Mouse (Mus musculus) cortical plate, adult 2 months (tissue): ENCODE measurements around the gene Idua.

Source experiments
- CTCF ChIP-seq: fragments of 200-500 bp; IDR thresholded peaks from 2 replicates; pipeline ENCODE4 v1.5.1; 2011; ENCODE audit warnings: mild to moderate bottlenecking, control low read depth, low read length; ENCODE audit not compliant: insufficient read depth; ENCODE audit errors: extremely low read depth
- POLR2A ChIP-seq: fragments of 200-500 bp; IDR thresholded peaks from 2 replicates; pipeline ENCODE4 v1.6.1; 2011; ENCODE audit warnings: mild to moderate bottlenecking, low read length, control low read depth; ENCODE audit not compliant: insufficient read depth; ENCODE audit errors: extremely low read depth

DNA sequence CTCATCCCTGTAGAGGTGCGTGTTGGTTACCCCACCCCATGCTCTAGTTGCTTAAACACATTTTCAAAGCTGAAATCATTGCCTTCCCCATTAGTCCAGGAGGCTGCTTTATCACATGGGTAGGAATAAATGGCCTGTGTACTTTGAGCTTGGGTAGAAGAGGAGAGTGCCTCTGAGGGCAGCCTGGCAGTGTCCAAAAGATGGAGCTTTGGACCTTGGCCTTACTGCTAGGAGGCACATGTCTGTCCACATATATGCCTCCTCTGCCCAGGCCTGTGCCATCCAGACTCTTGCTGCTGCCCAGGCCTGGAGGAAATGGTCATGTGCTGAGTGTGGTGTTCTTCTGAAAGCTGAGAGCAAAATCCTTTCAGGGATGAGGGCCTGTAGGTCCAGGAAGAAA is 48.3 kb downstream of the Idua start:
- TF ChIP-seq CTCF (no peak), POLR2A (no peak)
